Mouse (Mus musculus): ENCODE results near the gene Vmn1r77.
"Not testable (repeated sequence)": the region's sequence is repeated elsewhere in the genome, so short reads cannot be mapped to it uniquely, and the experiment has no call there.

DNA sequence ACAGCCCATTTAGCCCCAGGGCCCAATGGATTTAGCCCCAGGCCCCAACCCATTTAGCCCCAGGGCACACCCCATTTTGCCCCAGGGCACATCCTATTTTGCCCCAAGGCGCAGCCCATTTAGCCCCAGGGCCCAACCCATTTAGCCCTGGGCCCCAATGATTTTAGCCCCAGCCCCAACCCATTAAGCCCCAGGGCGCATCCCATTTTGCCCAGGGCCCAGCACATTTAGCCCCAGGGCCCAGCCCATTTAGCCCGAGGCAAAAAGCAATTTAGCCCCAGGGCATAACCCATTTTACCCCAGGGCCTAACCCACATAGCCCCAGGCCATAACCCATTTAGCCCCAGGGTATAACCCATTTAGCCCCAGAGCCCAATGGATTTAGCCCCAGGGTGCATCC, 24.2 kb upstream of the Vmn1r77 start:
- not testable (repeated sequence) for TF ChIP-seq ZNF384 (IDR thresholded peaks at IDR 0.05; ENCODE audit: low read depth, low read length); HCFC1 (IDR thresholded peaks at IDR 0.05; ENCODE audit: borderline replicate concordance, insufficient read depth, low read length); ZC3H11A (IDR thresholded peaks at IDR 0.05; ENCODE audit: borderline replicate concordance, low read depth, low read length)
